Mouse (Mus musculus) gastrocnemius, adult 2 months (tissue): ENCODE results near the gene Fam163a. TPM values are rescaled to one million over a fixed set of nuclear protein-coding genes. Genes with fewer than 3 reads are reported as not detected.
A peak's percentile ranks its signal among the peaks of the same experiment; 100 is the strongest.
"Not testable (repeated sequence)": the region's sequence is repeated elsewhere in the genome, so short reads cannot be mapped to it uniquely, and the experiment has no call there.

Experiments
- DNase-seq: peaks from one replicate; pipeline ENCODE4 v3.0.0; 2022
- H3K27ac ChIP-seq: fragments of 200-600 bp; 2 replicates; pipeline ENCODE4 v1.8.1; 2022; ENCODE audit warnings: mild to moderate bottlenecking
- H3K4me3 ChIP-seq: fragments of 200-600 bp; 2 replicates; pipeline ENCODE4 v1.8.1; 2022; ENCODE audit warnings: mild to moderate bottlenecking, moderate library complexity
- CTCF ChIP-seq: fragments of 200-600 bp; IDR thresholded peaks from 2 replicates; pipeline ENCODE4 v1.8.1; 2022; ENCODE audit warnings: antibody characterized with exemption, mild to moderate bottlenecking, moderate library complexity
- intact Hi-C: fragments of 180-260 bp; cut with DNase I; formaldehyde crosslinking; loops from one replicate; pipeline ENCODE4 v1.15.1; 2025
- total RNA-seq, 2 experiments: library from RNA; stranded (reverse); gene quantifications; 2 replicates each; pipeline ENCODE4 v1.2.3; 2021

Fam163a gene
- total RNA-seq, 2 experiments from 2014 or later: not detected

GRCm38 (mm10) chr1:156046688-156047087, 158.1 kb downstream of the Fam163a start:
- DNase-seq: peak; percentile 79
- intact Hi-C loops: no loop called here
- peak overlapping the region; percentile 72 for H3K27ac ChIP-seq
- TF ChIP-seq CTCF: no peak
- H3K4me3 ChIP-seq: peak overlapping the region; percentile 4

- DNase-seq: no peak
- H3K4me3 ChIP-seq: no peak overlapping the region
- intact Hi-C loops: loop anchor here (5.0 kb wide), 1 partner anchor 188 kb away; no protein-coding TSS in a partner anchor
- H3K27ac ChIP-seq: peak overlapping the region; percentile 90; the same call in 1 of the 2 replicates
- TF ChIP-seq CTCF: no peak
These were observed 160.6 kb downstream of the Fam163a start for GRCm38 (mm10) chr1:156044211-156044611.

GRCm38 (mm10) chr1:156043027-156043426, 161.8 kb downstream of the Fam163a start:
- peak overlapping the region; percentile 90 for H3K27ac ChIP-seq
- H3K4me3 ChIP-seq: peak overlapping the region; percentile 79
- peak; percentile 76 for TF ChIP-seq CTCF
- peak; percentile 54 for DNase-seq
- intact Hi-C loops: loop anchor here (5.0 kb wide), 1 partner anchor 189 kb away; no protein-coding TSS in a partner anchor

GRCm38 (mm10) chr1:156042481-156042880, 162.3 kb downstream of the Fam163a start:
- Histone ChIP-seq H3K4me3 (peak overlapping the region; percentile 79), H3K27ac (peak overlapping the region; percentile 90)
- no peak for TF ChIP-seq CTCF
- DNase-seq: no peak
- intact Hi-C loops: loop anchor here (5.0 kb wide), 1 partner anchor 190 kb away; no protein-coding TSS in a partner anchor

GRCm38 (mm10) chr1:156041451-156042241, 163.2 kb downstream of the Fam163a start:
- Histone ChIP-seq H3K4me3 (peak overlapping the region; percentile 79), H3K27ac (peak overlapping the region; percentile 90)
- intact Hi-C loops: loop anchor here (5.0 kb wide), 1 partner anchor 191 kb away; no protein-coding TSS in a partner anchor
- TF ChIP-seq CTCF: no peak
- DNase-seq: no peak

GRCm38 (mm10) chr1:156040731-156041401, 164.0 kb downstream of the Fam163a start:
- TF ChIP-seq CTCF: no peak; the same call in 1 of the 2 replicates
- Histone ChIP-seq H3K27ac (peak overlapping the region; percentile 90), H3K4me3 (peak overlapping the region; percentile 79)
- peak; percentile 95 for DNase-seq
- intact Hi-C loops: loop anchor here (5.0 kb wide), 1 partner anchor 191 kb away; no protein-coding TSS in a partner anchor

GRCm38 (mm10) chr1:156039989-156040388, 164.8 kb downstream of the Fam163a start:
- peak; percentile 7; the same call in 1 of the 2 replicates for TF ChIP-seq CTCF
- peak overlapping the region; percentile 90 for H3K27ac ChIP-seq
- DNase-seq, H3K4me3 ChIP-seq: not testable (repeated sequence)
- intact Hi-C loops: loop anchor here (5.0 kb wide), 1 partner anchor 192 kb away; no protein-coding TSS in a partner anchor

- peak overlapping the region; percentile 100 for H3K27ac ChIP-seq
- DNase-seq: peak; percentile 59
- peak overlapping the region; percentile 96 for H3K4me3 ChIP-seq
- intact Hi-C loops: no loop called here
- TF ChIP-seq CTCF: no peak
These were observed 167.7 kb downstream of the Fam163a start for GRCm38 (mm10) chr1:156037144-156037583.

- TF ChIP-seq CTCF: peak; percentile 94
- H3K4me3 ChIP-seq: peak within 1 kb of the TSS; percentile 96
- H3K27ac ChIP-seq: peak within 1 kb of the TSS; percentile 100
- intact Hi-C loops: no loop called here
- DNase-seq: peak; percentile 100
These were observed 168.7 kb downstream of the Fam163a start, which contains the start of gene Tor1aip1 for GRCm38 (mm10) chr1:156035930-156036737. Gene Tor1aip1, minus strand, starts transcription at chr1:156036480.

GRCm38 (mm10) chr1:156035269-156035929, 169.4 kb downstream of the Fam163a start, which contains the start of gene Tor1aip2:
Gene Tor1aip2, plus strand, starts transcription at chr1:156035403.
- Histone ChIP-seq H3K27ac (peak within 1 kb of the TSS; percentile 100), H3K4me3 (peak within 1 kb of the TSS; percentile 96)
- intact Hi-C loops: no loop called here
- no peak for TF ChIP-seq CTCF
- DNase-seq: peak; percentile 80

GRCm38 (mm10) chr1:156034661-156035060, 170.2 kb downstream of the Fam163a start:
- peak overlapping the region; percentile 100 for H3K27ac ChIP-seq
- intact Hi-C loops: loop anchor here (1.0 kb wide), 1 partner anchor 61 kb away; the partner anchor contains the start of gene Cep350
- no peak for TF ChIP-seq CTCF

More at GRCm38 (mm10) chr1:156034661-156035060, 170.2 kb downstream of the Fam163a start:
- DNase-seq: no peak
- H3K4me3 ChIP-seq: peak overlapping the region; percentile 96
